ENCODE assay signal across 18 mouse cellular contexts in genomic region chrY:90737606-90738430, GRCm38 (mm10). TPM values are rescaled to one million over a fixed set of nuclear protein-coding genes. Genes with fewer than 3 reads are reported as not detected.
A peak's percentile ranks its signal among the peaks of the same experiment; 100 is the strongest.
DNase-seq lines count a peak whose midpoint lies in the region; ATAC-seq and TF ChIP-seq lines count a peak whose summit lies in the region.
"Had no signal": no experiment of that assay in that cellular context is flagged by ENCODE, and none has a peak within 500 bp of the region (broad histone marks: within the 10 kb centered on the region; RNA-seq: fewer than 3 reads in every experiment).

No protein-coding gene starts in this region.

- H3K9me3 ChIP-seq in intestine, postnatal 0 days (ENCODE audit: control insufficient read depth) = peaks cover 45% of the 10 kb centered on the region
- H3K9me3 ChIP-seq in stomach, postnatal 0 days (ENCODE audit: control insufficient read depth, low read length) = peaks cover 22% of the 10 kb centered on the region

- H3K9ac ChIP-seq in intestine, postnatal 0 days (ENCODE audit: low read depth, low read length) = no peak overlapping the region
- no peak overlapping the region for H3K9ac ChIP-seq in stomach, postnatal 0 days (ENCODE audit: low read length)
- H3K9ac ChIP-seq: forebrain, postnatal 0 days; limb, embryonic 13.5 days had no signal

- no peak for TF ChIP-seq EP300 in stomach, postnatal 0 days (optimal IDR thresholded peaks at IDR 0.05)

- H3K27ac ChIP-seq in intestine, postnatal 0 days (ENCODE audit: low read depth, low read length) = no peak overlapping the region
- H3K27ac ChIP-seq in stomach, postnatal 0 days (replicated peaks) = no peak overlapping the region
- H3K27ac ChIP-seq: hindbrain, postnatal 0 days; limb, embryonic 13.5 days had no signal

- DNase-seq in heart, adult 11 months = peak; percentile 89
- DNase-seq in heart, adult 18-20 months = no peak
- peak; percentile 28 for DNase-seq in MEL-GATA-1-ER (ENCODE audit: extremely low read depth, low read depth)
- no peak for DNase-seq in thymus, postnatal 4 days
- DNase-seq in stomach, postnatal 0 days (ENCODE audit: low spot score) = no peak
- DNase-seq: embryo, embryonic 11 days; lung, adult 2 months; right cerebral cortex, postnatal 14 days; thymus, postnatal 14 days had no signal

- H3K4me3 ChIP-seq in intestine, postnatal 0 days (ENCODE audit: low read depth, low read length) = no peak overlapping the region
- H3K4me3 ChIP-seq in stomach, postnatal 0 days (ENCODE audit: low read depth, low read length) = no peak overlapping the region
- H3K4me3 ChIP-seq: limb, embryonic 13.5 days had no signal

- 0 out of 4 replicates have a peak, but pooled peaks have one; percentile 1 to 2 for ATAC-seq in hematopoietic stem cell, adult 5-6 weeks (replicated peaks in 1 of 2; ENCODE audit: insufficient read depth in 1 of 2, low FRiP score in 2 of 2, low TSS enrichment in 1 of 2, low read depth in 1 of 2, poor library complexity in 2 of 2, severe bottlenecking in 2 of 2)
- ATAC-seq in intestine, postnatal 0 days = no peak
- no peak for ATAC-seq in cerebellum, adult (ENCODE audit: insufficient number of reproducible peaks, low FRiP score, low TSS enrichment)
- ATAC-seq in stomach, postnatal 0 days (ENCODE audit: low FRiP score, low TSS enrichment) = no peak
- ATAC-seq: forebrain, postnatal 0 days; hindbrain, postnatal 0 days had no signal

- no peak overlapping the region for H3K4me2 ChIP-seq in intestine, postnatal 0 days (replicated peaks; ENCODE audit: low read depth)
- H3K4me2 ChIP-seq in stomach, postnatal 0 days (replicated peaks; ENCODE audit: low read depth) = no peak overlapping the region
- H3K4me2 ChIP-seq: limb, embryonic 13.5 days had no signal

- H3K27me3 ChIP-seq in intestine, postnatal 0 days (replicated peaks; ENCODE audit: control insufficient read depth, insufficient read depth, low read length) = no peaks in the 10 kb centered on the region
- no peaks in the 10 kb centered on the region for H3K27me3 ChIP-seq in stomach, postnatal 0 days (ENCODE audit: control insufficient read depth, insufficient read depth, low read length)
- H3K27me3 ChIP-seq: limb, embryonic 13.5 days had no signal

- TF ChIP-seq CTCF in intestine, postnatal 0 days (IDR thresholded peaks at IDR 0.05; ENCODE audit: low read depth) = no peak
- TF ChIP-seq CTCF in stomach, postnatal 0 days (IDR thresholded peaks at IDR 0.05; ENCODE audit: low read depth) = no peak

- peaks cover 34% of the 10 kb centered on the region for H3K36me3 ChIP-seq in intestine, postnatal 0 days (ENCODE audit: control insufficient read depth, insufficient read depth)
- peaks cover 24% of the 10 kb centered on the region for H3K36me3 ChIP-seq in stomach, postnatal 0 days (ENCODE audit: control insufficient read depth, insufficient read depth, low read length)

- WGBS in intestine, postnatal 0 days = 86% methylated on average over 7 of the region's 7 CpGs
- 88% methylated on average over 7 of the region's 7 CpGs for WGBS in stomach, postnatal 0 days

- H3K4me1 ChIP-seq in intestine, postnatal 0 days (replicated peaks; ENCODE audit: control insufficient read depth, insufficient read depth, low read length) = no peaks in the 10 kb centered on the region
- H3K4me1 ChIP-seq in stomach, postnatal 0 days (replicated peaks; ENCODE audit: control insufficient read depth, insufficient read depth) = no peaks in the 10 kb centered on the region
- H3K4me1 ChIP-seq: limb, embryonic 13.5 days had no signal

RNA-seq across cellular contexts. Expression of gene Gm21860, which starts 16.8 kb away (rescaled TPM):
- not detected for total RNA-seq in heart, adult 18-20 months (2021)
- not detected in 2 replicates for total RNA-seq in hematopoietic stem cell, adult 5-6 weeks (2017)
- not detected in 2 replicates for polyA plus RNA-seq in intestine, postnatal 0 days (2015; fragmentation: Nextera tagmentation; extraction: Ambion mirVana)
- not detected in 2 replicates for polyA plus RNA-seq in stomach, postnatal 0 days (2015; fragmentation: Nextera tagmentation; extraction: Ambion mirVana)
- total RNA-seq: forebrain, postnatal 0 days; hindbrain, postnatal 0 days; megakaryocyte progenitor cell, adult 5-6 weeks had no signal
- polyA plus RNA-seq: forebrain, postnatal 0 days; gonadal fat pad, adult 2 months; heart, embryonic 16.5 days; hindbrain, postnatal 0 days; limb, embryonic 13.5 days; lung, adult 2 months had no signal

RNA-seq across cellular contexts. Expression of gene Gm47283, which starts 46.7 kb away (rescaled TPM):
- not detected for total RNA-seq in heart, adult 18-20 months (2021)
- not detected in 2 replicates for total RNA-seq in hematopoietic stem cell, adult 5-6 weeks (2017)
- not detected in 2 replicates for polyA plus RNA-seq in intestine, postnatal 0 days (2015; fragmentation: Nextera tagmentation; extraction: Ambion mirVana)
- not detected in 2 replicates for polyA plus RNA-seq in stomach, postnatal 0 days (2015; fragmentation: Nextera tagmentation; extraction: Ambion mirVana)
- total RNA-seq: forebrain, postnatal 0 days; hindbrain, postnatal 0 days; megakaryocyte progenitor cell, adult 5-6 weeks had no signal
- polyA plus RNA-seq: forebrain, postnatal 0 days; gonadal fat pad, adult 2 months; heart, embryonic 16.5 days; hindbrain, postnatal 0 days; limb, embryonic 13.5 days; lung, adult 2 months had no signal

Comparison
In these comparisons a context has a peak if more than half of its experiments do, and no peak if none do; other contexts are left out.
1. DNase-seq: peak in heart, adult 11 months (single experiment) and MEL-GATA-1-ER (single experiment); none in heart, adult 18-20 months (0 of 2), thymus, postnatal 4 days (single experiment) and stomach, postnatal 0 days (single experiment).
2. ATAC-seq: peak in hematopoietic stem cell, adult 5-6 weeks (2 of 2); none in intestine, postnatal 0 days (single experiment), cerebellum, adult (single experiment) and stomach, postnatal 0 days (single experiment).